Mouse (Mus musculus): ENCODE data around the gene Fmnl3.

GRCm38 (mm10) chr15:99295484-99295981 lies 74.7 kb downstream of the Fmnl3 start, which contains the start of gene Fam186b:
- TF ChIP-seq CTCF (conservative IDR thresholded peaks at IDR 0.05; ENCODE audit: insufficient read depth, insufficient read length, low read depth, low read length) = no peak
- TF ChIP-seq POLR2A (IDR thresholded peaks at IDR 0.05; ENCODE audit: low read depth, low read length) = no peak
